Mouse (Mus musculus) lung, embryonic 16.5 days (tissue): ENCODE measurements around the gene Hmgcr. TPM values are rescaled to one million over a fixed set of nuclear protein-coding genes. Genes with fewer than 3 reads are reported as not detected.
"Not testable (repeated sequence)": the region's sequence is repeated elsewhere in the genome, so short reads cannot be mapped to it uniquely, and the experiment has no call there.

Experiments
- ATAC-seq: fragments of 200-750 bp; cut with Nextera tagmentation; 2 replicates; pipeline ENCODE4 v1.8.0; 2017; ENCODE audit warnings: low read depth, mild to moderate bottlenecking, moderate library complexity
- H3K27ac ChIP-seq: fragments of 300-500 bp; sonication (generic); 2 replicates; pipeline ENCODE4 v1.5.1; 2014; ENCODE audit warnings: mild to moderate bottlenecking, control low read depth, low read length
- H3K27me3 ChIP-seq: fragments of 300-500 bp; sonication (generic); 2 replicates; pipeline ENCODE4 v1.6.1; 2014; ENCODE audit warnings: low read depth, low read length, mixed read lengths; ENCODE audit not compliant: control insufficient read depth, insufficient read depth
- H3K36me3 ChIP-seq: fragments of 300-500 bp; sonication (generic); 2 replicates; pipeline ENCODE4 v1.6.1; 2014; ENCODE audit warnings: low read length; ENCODE audit not compliant: control insufficient read depth, insufficient read depth
- H3K4me1 ChIP-seq: fragments of 300-500 bp; sonication (generic); replicated peaks from 2 replicates; pipeline ENCODE4 v1.6.1; 2014; ENCODE audit warnings: low read length, mixed read lengths; ENCODE audit not compliant: control insufficient read depth, insufficient read depth
- H3K4me2 ChIP-seq: fragments of 300-500 bp; sonication (generic); 2 replicates; pipeline ENCODE4 v1.6.1; 2014; ENCODE audit warnings: low read depth, low read length, control low read depth
- H3K4me3 ChIP-seq: fragments of 300-500 bp; sonication (generic); 2 replicates; pipeline ENCODE4 v1.5.1; 2014; ENCODE audit warnings: mild to moderate bottlenecking, low read length, control low read depth
- H3K9ac ChIP-seq: fragments of 300-500 bp; sonication (generic); 2 replicates; pipeline ENCODE4 v1.6.1; 2014; ENCODE audit warnings: low read length, control low read depth
- H3K9me3 ChIP-seq: fragments of 300-500 bp; sonication (generic); 2 replicates; pipeline ENCODE4 v1.6.1; 2016; ENCODE audit warnings: low read length; ENCODE audit not compliant: control insufficient read depth
- WGBS: fragments of 180-500 bp; shearing (Covaris S2); extraction: QIAGEN DNeasy Blood & Tissue Kit; methylation state at CpG from one replicate; pipeline ENCODE4 v1.1.7; 2014; 5-methylcytosine and 5-hydroxymethylcytosine counted together
- polyA plus RNA-seq: library from polyadenylated mRNA; unstranded; fragments of >200 nt; fragmentation: Nextera tagmentation; extraction: Ambion mirVana; gene quantifications from 2 replicates; pipeline ENCODE4 v1.2.1, GENCODE M21; 2015

Gene Hmgcr
- polyA plus RNA-seq, 1 experiment from 2014 or later, result 46.2 TPM

GRCm38 (mm10) chr13:96672276-96672675 lies 1.5 kb upstream of the Hmgcr start:
- H3K4me1 ChIP-seq, result peaks cover 19% of the 10 kb centered on the region
- ATAC-seq, result no peak

GRCm38 (mm10) chr13:96671906-96672234 lies 1.1 kb upstream of the Hmgcr start:
- H3K36me3 ChIP-seq, result no peaks in the 10 kb centered on the region
- WGBS, result 82% methylated on average over 5 of the region's 5 CpGs
- no peaks in the 10 kb centered on the region for H3K27me3 ChIP-seq
- H3K27ac ChIP-seq, result no peak overlapping the region
- no peaks in the 10 kb centered on the region for H3K9me3 ChIP-seq
- no peak overlapping the region for H3K4me2 ChIP-seq
- ATAC-seq, result no peak
- H3K4me1 ChIP-seq, result peaks cover 19% of the 10 kb centered on the region
- no peak overlapping the region for H3K9ac ChIP-seq
- no peak overlapping the region for H3K4me3 ChIP-seq

More at GRCm38 (mm10) chr13:96672276-96672675, 1.5 kb upstream of the Hmgcr start:
- Histone ChIP-seq H3K27me3 (no peaks in the 10 kb centered on the region), H3K27ac (no peak overlapping the region), H3K9me3 (no peaks in the 10 kb centered on the region), H3K36me3 (no peaks in the 10 kb centered on the region), H3K9ac (no peak overlapping the region), H3K4me2 (no peak overlapping the region), H3K4me3 (no peak overlapping the region)
- WGBS, result 61% methylated on average over 6 of the region's 6 CpGs

- Histone ChIP-seq H3K4me2 (peak overlapping the region; percentile 87), H3K9ac (peak overlapping the region; percentile 62), H3K4me3 (peak overlapping the region; percentile 95), H3K4me1 (peaks cover 19% of the 10 kb centered on the region), H3K36me3 (no peaks in the 10 kb centered on the region), H3K9me3 (no peaks in the 10 kb centered on the region), H3K27me3 (no peaks in the 10 kb centered on the region), H3K27ac (peak overlapping the region; percentile 55; the same call in 1 of the 2 replicates)
- no peak for ATAC-seq
- WGBS, result 11% methylated on average over 31 of the region's 31 CpGs
These were observed 556 bp upstream of the Hmgcr start for GRCm38 (mm10) chr13:96671078-96671905.

- Histone ChIP-seq H3K27me3 (no peaks in the 10 kb centered on the region), H3K36me3 (peaks cover 10% of the 10 kb centered on the region), H3K4me2 (peak overlapping the region; percentile 85), H3K4me1 (peaks cover 19% of the 10 kb centered on the region), H3K9ac (peak overlapping the region; percentile 96), H3K27ac (peak overlapping the region; percentile 92), H3K9me3 (no peaks in the 10 kb centered on the region), H3K4me3 (peak overlapping the region; percentile 95)
- 2% methylated on average over 13 of the region's 13 CpGs for WGBS
- no peak for ATAC-seq
These were observed 724 bp downstream of the Hmgcr start for GRCm38 (mm10) chr13:96670019-96670405.

GRCm38 (mm10) chr13:96664419-96664974 lies 6.2 kb downstream of the Hmgcr start:
- peaks cover 41% of the 10 kb centered on the region for H3K36me3 ChIP-seq

GRCm38 (mm10) chr13:96663120-96663519 lies 7.6 kb downstream of the Hmgcr start:
- not testable (repeated sequence) for H3K27ac ChIP-seq
- peaks cover 55% of the 10 kb centered on the region for H3K36me3 ChIP-seq
- 86% methylated on average over 4 of the region's 4 CpGs for WGBS

More at GRCm38 (mm10) chr13:96664419-96664974, 6.2 kb downstream of the Hmgcr start:
- H3K4me3 ChIP-seq, result no peak overlapping the region
- no peak for ATAC-seq
- H3K9me3 ChIP-seq, result no peaks in the 10 kb centered on the region
- no peaks in the 10 kb centered on the region for H3K27me3 ChIP-seq
- H3K4me1 ChIP-seq, result peaks cover 13% of the 10 kb centered on the region
- WGBS, result 85% methylated on average over 7 of the region's 7 CpGs
- no peak overlapping the region for H3K27ac ChIP-seq
- no peak overlapping the region for H3K9ac ChIP-seq
- H3K4me2 ChIP-seq, result no peak overlapping the region

GRCm38 (mm10) chr13:96660095-96660860 lies 10.5 kb downstream of the Hmgcr start:
- Histone ChIP-seq H3K4me1 (no peaks in the 10 kb centered on the region), H3K4me2 (no peak overlapping the region), H3K9me3 (no peaks in the 10 kb centered on the region), H3K4me3 (no peak overlapping the region), H3K27me3 (no peaks in the 10 kb centered on the region), H3K9ac (no peak overlapping the region), H3K36me3 (peaks cover 61% of the 10 kb centered on the region), H3K27ac (no peak overlapping the region)
- peak; percentile 92 for ATAC-seq
- WGBS, result 65% methylated on average over 10 of the region's 10 CpGs

More at GRCm38 (mm10) chr13:96663120-96663519, 7.6 kb downstream of the Hmgcr start:
- ATAC-seq, H3K4me3 ChIP-seq, H3K27me3 ChIP-seq, H3K9ac ChIP-seq, H3K9me3 ChIP-seq, H3K4me1 ChIP-seq, H3K4me2 ChIP-seq: not testable (repeated sequence)

GRCm38 (mm10) chr13:96658936-96659335 lies 11.8 kb downstream of the Hmgcr start:
- Histone ChIP-seq H3K9me3 (no peaks in the 10 kb centered on the region), H3K9ac (no peak overlapping the region), H3K4me2 (no peak overlapping the region), H3K4me3 (no peak overlapping the region), H3K27ac (no peak overlapping the region), H3K36me3 (peaks cover 63% of the 10 kb centered on the region), H3K4me1 (no peaks in the 10 kb centered on the region), H3K27me3 (no peaks in the 10 kb centered on the region)
- no peak for ATAC-seq
- WGBS, result 84% methylated on average over 7 of the region's 7 CpGs

- Histone ChIP-seq H3K9me3 (no peaks in the 10 kb centered on the region), H3K36me3 (peaks cover 64% of the 10 kb centered on the region), H3K4me1 (no peaks in the 10 kb centered on the region), H3K27me3 (no peaks in the 10 kb centered on the region), H3K27ac (no peak overlapping the region), H3K4me3 (no peak overlapping the region), H3K4me2 (no peak overlapping the region), H3K9ac (no peak overlapping the region)
- 75% methylated on average over 1 of the region's 1 CpGs for WGBS
- ATAC-seq, result no peak
These were observed 14.1 kb downstream of the Hmgcr start for GRCm38 (mm10) chr13:96656673-96657072.
